Mouse (Mus musculus) CH12.LX (cell line): ENCODE measurements at regions not wholly inside any gene's neighbourhood (a gene's known extent, or its start where the extent isn't known, plus 50 kb on each side); places are given as distances from the start of the nearest gene placed in this dataset.

Experiments used
- DNase-seq: peaks from one replicate; pipeline ENCODE4 v3.0.0-alpha.2; 2013; ENCODE audit errors: extremely low read depth
- H3K27ac ChIP-seq: 2 replicates; pipeline ENCODE4 v1.5.1; 2012; ENCODE audit warnings: low read depth, mild to moderate bottlenecking, control low read depth, moderate library complexity; ENCODE audit not compliant: insufficient read depth
- H3K27me3 ChIP-seq: replicated peaks from 2 replicates; pipeline ENCODE3; 2012; ENCODE audit warnings: inconsistent platforms
- H3K36me3 ChIP-seq, 2 experiments: replicated peaks in 1 of 2; 2 replicates each; pipeline versions ENCODE3 to v1.6.1; 2012; ENCODE audit warnings: inconsistent platforms in 1 of 2, low read length in 1 of 2, mild to moderate bottlenecking in 1 of 2, mixed read lengths in 1 of 2, moderate library complexity in 1 of 2; ENCODE audit not compliant: control insufficient read depth in 1 of 2, insufficient read depth in 1 of 2
- H3K4me1 ChIP-seq, 2 experiments: 2 replicates each; pipeline ENCODE4 v1.6.1; 2012; ENCODE audit warnings: inconsistent platforms in 1 of 2, moderate library complexity in 1 of 2; ENCODE audit not compliant: insufficient read depth in 2 of 2, control insufficient read depth in 1 of 2
- H3K4me2 ChIP-seq: 2 replicates; pipeline ENCODE4 v1.6.1; 2012; ENCODE audit warnings: low read depth, mild to moderate bottlenecking, control low read depth; ENCODE audit not compliant: poor library complexity, insufficient read depth, severe bottlenecking
- H3K4me3 ChIP-seq, 3 experiments: fragments of 150-350 bp in 1 of 3; sonication (generic) in 1 of 3; replicated peaks in 1 of 3; 2 replicates each; pipeline versions ENCODE3 to v1.5.1; 2011 to 2012; ENCODE audit warnings: low read depth in 2 of 3, low read length in 2 of 3, mild to moderate bottlenecking in 2 of 3, moderate library complexity in 2 of 3, control low read depth in 1 of 3, improper control_type of control experiment in 1 of 3, inconsistent platforms in 1 of 3, mixed read lengths in 1 of 3; ENCODE audit not compliant: poor library complexity in 1 of 3
- H3K79me2 ChIP-seq: replicated peaks from 2 replicates; pipeline ENCODE4 v1.6.1; 2012; ENCODE audit warnings: mild to moderate bottlenecking, moderate library complexity; ENCODE audit not compliant: control insufficient read depth, poor library complexity, insufficient read depth, severe bottlenecking; ENCODE audit errors: extremely low read depth
- H3K9ac ChIP-seq: 2 replicates; pipeline ENCODE4 v1.6.1; 2012; ENCODE audit warnings: low read depth, mild to moderate bottlenecking, control low read depth, moderate library complexity; ENCODE audit not compliant: insufficient read depth
- H3K9me3 ChIP-seq: replicated peaks from 2 replicates; pipeline ENCODE3; 2012; ENCODE audit warnings: low read length, inconsistent platforms, mixed read lengths
- E2F4 ChIP-seq: IDR thresholded peaks from 2 replicates; pipeline ENCODE4 v1.6.1; 2011; ENCODE audit warnings: low read depth, low read length, improper control_type of control experiment; ENCODE audit not compliant: insufficient replicate concordance
- ELF1 ChIP-seq: IDR thresholded peaks from 2 replicates; pipeline ENCODE4 v1.6.1; 2014; ENCODE audit warnings: low read depth, mild to moderate bottlenecking, inconsistent platforms, low read length, improper control_type of control experiment
- GABPA ChIP-seq: IDR thresholded peaks from 2 replicates; pipeline ENCODE4 v1.6.1; 2012; ENCODE audit warnings: low read depth, low read length, improper control_type of control experiment, inconsistent platforms; ENCODE audit not compliant: insufficient replicate concordance
- HCFC1 ChIP-seq: IDR thresholded peaks from 2 replicates; pipeline ENCODE4 v1.6.1; 2012; ENCODE audit warnings: low read depth, mild to moderate bottlenecking, inconsistent platforms, low read length, improper control_type of control experiment
- JUN ChIP-seq: IDR thresholded peaks from 2 replicates; pipeline ENCODE4 v1.6.1; 2011; ENCODE audit warnings: low read depth, mild to moderate bottlenecking, low read length, improper control_type of control experiment, moderate library complexity; ENCODE audit not compliant: insufficient read depth
- JUND ChIP-seq: conservative IDR thresholded peaks from 2 replicates; pipeline ENCODE4 v1.6.1; 2011; ENCODE audit warnings: low read depth, low read length, improper control_type of control experiment
- KAT2A ChIP-seq: IDR thresholded peaks from 2 replicates; pipeline ENCODE4 v1.6.1; 2012; ENCODE audit warnings: low read length, improper control_type of control experiment, inconsistent platforms; ENCODE audit not compliant: insufficient replicate concordance
- MEF2A ChIP-seq: IDR thresholded peaks from 2 replicates; pipeline ENCODE4 v1.6.1; 2014; ENCODE audit warnings: low read depth, mild to moderate bottlenecking, inconsistent platforms, low read length, improper control_type of control experiment, borderline replicate concordance
- MXI1 ChIP-seq: IDR thresholded peaks from 2 replicates; pipeline ENCODE4 v1.6.1; 2011; ENCODE audit warnings: mild to moderate bottlenecking, low read depth, low read length, improper control_type of control experiment
- MYC ChIP-seq: IDR thresholded peaks from 2 replicates; pipeline ENCODE4 v1.6.1; 2011; ENCODE audit warnings: low read depth, mild to moderate bottlenecking, improper control_type of control experiment, low read length
- NELFE ChIP-seq: IDR thresholded peaks from 2 replicates; pipeline ENCODE4 v1.6.1; 2011; ENCODE audit warnings: low read depth, low read length, improper control_type of control experiment
- NRF1 ChIP-seq: IDR thresholded peaks from 2 replicates; pipeline ENCODE4 v1.6.1; 2014; ENCODE audit warnings: low read depth, mild to moderate bottlenecking, inconsistent platforms, low read length, improper control_type of control experiment, moderate library complexity
- PAX5 ChIP-seq: IDR thresholded peaks from 2 replicates; pipeline ENCODE4 v1.6.1; 2012; ENCODE audit warnings: low read length, inconsistent platforms, mixed read lengths
- POLR2A ChIP-seq: IDR thresholded peaks from 2 replicates; pipeline ENCODE4 v1.6.1; 2011; ENCODE audit warnings: low read depth, mild to moderate bottlenecking, improper control_type of control experiment, low read length
- POLR2AphosphoS2 ChIP-seq: IDR thresholded peaks from 2 replicates; pipeline ENCODE4 v1.6.1; 2011; ENCODE audit warnings: low read depth, low read length, improper control_type of control experiment
- RAD21 ChIP-seq: IDR thresholded peaks from 2 replicates; pipeline ENCODE4 v1.6.1; 2011; ENCODE audit warnings: low read depth, mild to moderate bottlenecking, low read length, improper control_type of control experiment, moderate library complexity
- SIN3A ChIP-seq: IDR thresholded peaks from 2 replicates; pipeline ENCODE4 v1.6.1; 2012; ENCODE audit warnings: low read length, improper control_type of control experiment, inconsistent platforms
- TBP ChIP-seq: conservative IDR thresholded peaks from 2 replicates; pipeline ENCODE4 v1.6.1; 2011; ENCODE audit warnings: low read depth, low read length, improper control_type of control experiment
- TCF12 ChIP-seq: IDR thresholded peaks from 2 replicates; pipeline ENCODE4 v1.6.1; 2014; ENCODE audit warnings: low read depth, mild to moderate bottlenecking, inconsistent platforms, low read length, improper control_type of control experiment
- USF1 ChIP-seq: IDR thresholded peaks from 2 replicates; pipeline ENCODE4 v1.6.1; 2014; ENCODE audit warnings: low read depth, mild to moderate bottlenecking, inconsistent platforms, low read length, improper control_type of control experiment
- ZC3H11A ChIP-seq: IDR thresholded peaks from 2 replicates; pipeline ENCODE4 v1.6.1; 2012; ENCODE audit warnings: low read depth, mild to moderate bottlenecking, inconsistent platforms, low read length, improper control_type of control experiment
- ZMIZ1 ChIP-seq: IDR thresholded peaks from 2 replicates; pipeline ENCODE4 v1.6.1; 2012; ENCODE audit warnings: low read depth, mild to moderate bottlenecking, inconsistent platforms, low read length, improper control_type of control experiment
- ZNF384 ChIP-seq: IDR thresholded peaks from 2 replicates; pipeline ENCODE4 v1.6.1; 2012; ENCODE audit warnings: low read depth, low read length, improper control_type of control experiment, inconsistent platforms
- dilution Hi-C: fragments of 300-500 bp; cut with MboI; formaldehyde crosslinking; loops from 2 replicates; pipeline ENCODE4 v1.14.3; 2020; ENCODE audit warnings: low sequenced_read_pairs; ENCODE audit not compliant: extremely low pct_unique_long_range_greater_than_20kb, extremely low pct_ligation_motif_present
- in situ Hi-C: fragments of 300-500 bp; cut with MboI; formaldehyde crosslinking; loops from 3 replicates; pipeline ENCODE4 v1.14.3; 2019; ENCODE audit warnings: low sequenced_read_pairs, low pct_ligation_motif_present, low pct_unique_long_range_greater_than_20kb, mixed read lengths

DNA sequence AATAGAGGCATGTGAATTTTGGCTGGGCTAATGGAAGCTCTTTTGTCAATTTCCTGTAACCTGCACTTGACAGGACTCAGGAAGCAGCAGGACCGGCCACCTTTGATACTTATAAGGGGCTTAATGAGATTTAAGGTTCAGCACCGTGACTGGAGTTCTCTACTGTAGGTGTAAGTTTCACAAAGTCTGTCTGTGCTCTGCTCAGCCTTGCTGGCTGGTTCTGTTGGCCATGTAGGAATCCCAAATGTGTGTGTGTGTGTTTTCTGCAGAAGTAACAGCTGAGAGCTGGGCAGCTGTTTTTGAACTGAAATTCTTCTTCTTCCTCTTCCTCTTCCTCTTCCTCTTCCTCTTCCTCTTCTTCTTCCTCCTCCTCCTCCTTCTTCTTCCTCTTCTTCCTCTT lies 264.3 kb downstream of the Bcl11a start:
- no peaks in the 10 kb centered on the region for H3K27me3 ChIP-seq
- H3K79me2 ChIP-seq = no peaks in the 10 kb centered on the region
- no peak overlapping the region for H3K9ac ChIP-seq
- dilution Hi-C loops (no loop called here), in situ Hi-C loops (no loop called here)
- no peak for DNase-seq
- H3K27ac ChIP-seq = no peak overlapping the region
- H3K36me3 ChIP-seq = peaks cover 0 to 3% of the 10 kb centered on the region in 2 experiments
- H3K4me3 ChIP-seq = no peak overlapping the region
- peaks cover 6 to 44% of the 10 kb centered on the region in 2 experiments for H3K4me1 ChIP-seq
- no peak for TF ChIP-seq ZNF384
- TF ChIP-seq JUND = no peak
- TF ChIP-seq USF1 = no peak
- TF ChIP-seq JUN = no peak
- no peak for TF ChIP-seq MYC
- no peak for TF ChIP-seq MEF2A
- no peak for TF ChIP-seq RAD21
- no peak for TF ChIP-seq TBP
- TF ChIP-seq ZC3H11A = no peak
- no peak for TF ChIP-seq GABPA
- no peaks in the 10 kb centered on the region for H3K9me3 ChIP-seq
- no peak overlapping the region for H3K4me2 ChIP-seq

DNA sequence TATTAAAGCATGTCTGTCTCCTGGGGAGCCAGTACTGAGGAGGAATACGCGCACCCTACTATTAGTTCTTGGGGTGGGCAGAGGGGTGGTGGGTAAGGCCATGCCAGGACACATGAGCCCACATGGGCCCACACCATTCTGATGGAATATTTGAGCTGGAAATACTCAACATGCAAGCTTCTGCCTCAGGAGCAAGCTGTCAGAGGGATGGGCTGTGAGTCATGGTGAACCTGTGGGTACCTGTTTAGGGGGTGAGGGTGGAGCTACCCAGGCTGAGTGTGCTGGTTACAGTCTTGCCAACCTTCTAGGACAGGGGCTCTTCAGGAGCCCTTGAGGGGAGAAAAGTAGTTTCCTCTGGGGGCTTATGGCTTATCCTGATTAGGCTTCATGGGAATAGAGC lies 264.9 kb downstream of the Bcl11a start:
- Histone ChIP-seq H3K27ac (no peak overlapping the region), H3K9me3 (no peaks in the 10 kb centered on the region), H3K27me3 (no peaks in the 10 kb centered on the region), H3K36me3 (peaks cover 0 to 3% of the 10 kb centered on the region in 2 experiments), H3K4me2 (no peak overlapping the region), H3K9ac (no peak overlapping the region), H3K4me3 (no peak overlapping the region), H3K79me2 (no peaks in the 10 kb centered on the region), H3K4me1 (peaks cover 6 to 44% of the 10 kb centered on the region in 2 experiments)
- DNase-seq = no peak
- TF ChIP-seq KAT2A (no peak), ZMIZ1 (no peak), SIN3A (no peak), POLR2A (no peak), PAX5 (no peak), E2F4 (no peak), NELFE (no peak), TCF12 (no peak), POLR2AphosphoS2 (no peak), ELF1 (no peak), GABPA (no peak), HCFC1 (no peak), NRF1 (no peak), MXI1 (no peak)
- dilution Hi-C loops (no loop called here), in situ Hi-C loops (no loop called here)
